Mouse (Mus musculus) forebrain, postnatal 0 days (tissue): Measurements from ENCODE around the gene Arid1b. TPM values are rescaled to one million over a fixed set of nuclear protein-coding genes. Genes with fewer than 3 reads are reported as not detected.

Experiments used
- ATAC-seq: fragments of 200-750 bp; cut with Nextera tagmentation; 2 replicates; pipeline ENCODE4 v1.8.0; 2017; ENCODE audit warnings: mild to moderate bottlenecking, moderate library complexity
- DNase-seq: peaks from one replicate; pipeline ENCODE4 v3.0.0-alpha.2; 2015
- H3K27ac ChIP-seq: fragments of 300-500 bp; sonication (generic); 2 replicates; pipeline ENCODE4 v1.5.1; 2014; ENCODE audit warnings: low read depth, mild to moderate bottlenecking, antibody characterized with exemption, low read length, moderate library complexity, mixed read lengths
- H3K27me3 ChIP-seq: fragments of 300-500 bp; sonication (generic); 2 replicates; pipeline ENCODE4 v1.6.1; 2014; ENCODE audit warnings: mild to moderate bottlenecking, low read length, mixed read lengths; ENCODE audit not compliant: insufficient read depth
- H3K36me3 ChIP-seq: fragments of 300-500 bp; sonication (generic); 2 replicates; pipeline ENCODE4 v1.6.1; 2014; ENCODE audit warnings: mild to moderate bottlenecking, moderate library complexity; ENCODE audit not compliant: insufficient read depth
- H3K4me1 ChIP-seq: fragments of 300-500 bp; sonication (generic); 2 replicates; pipeline ENCODE4 v1.6.1; 2014; ENCODE audit warnings: antibody characterized with exemption; ENCODE audit not compliant: insufficient read depth
- H3K4me2 ChIP-seq: fragments of 300-500 bp; sonication (generic); 2 replicates; pipeline ENCODE4 v1.6.1; 2014; ENCODE audit warnings: low read depth, mild to moderate bottlenecking, moderate library complexity
- H3K4me3 ChIP-seq: fragments of 300-500 bp; sonication (generic); 2 replicates; pipeline ENCODE4 v1.5.1; 2014; ENCODE audit warnings: low read depth, low read length, mixed read lengths
- H3K9ac ChIP-seq: fragments of 300-500 bp; sonication (generic); 2 replicates; pipeline ENCODE4 v1.6.1; 2014; ENCODE audit warnings: mild to moderate bottlenecking
- H3K9me3 ChIP-seq: fragments of 300-500 bp; sonication (generic); 2 replicates; pipeline ENCODE4 v1.6.1; 2016; ENCODE audit warnings: low read length
- CTCF ChIP-seq: sonication (generic); IDR thresholded peaks from 2 replicates; pipeline ENCODE4 v1.5.1; 2016; ENCODE audit warnings: antibody characterized with exemption, control low read depth, low read depth
- WGBS: fragments of 180-500 bp; shearing (Covaris S2); extraction: QIAGEN DNeasy Blood & Tissue Kit; methylation state at CpG from one replicate; pipeline ENCODE4 v1.1.7; 2014; 5-methylcytosine and 5-hydroxymethylcytosine counted together
- polyA plus RNA-seq: library from polyadenylated mRNA; unstranded; fragments of >200 nt; fragmentation: Nextera tagmentation; extraction: Ambion mirVana; gene quantifications from 2 replicates; pipeline ENCODE4 v1.2.1, GENCODE M21; 2015
- total RNA-seq: library from RNA; depleted of rRNA; stranded (reverse); fragments of >200 nt; gene quantifications from 2 replicates; pipeline ENCODE4 v1.2.3, GENCODE M21; 2014

Gene Arid1b
- total and polyA plus RNA-seq, 2 experiments from 2014 or later: 10.5 to 51.6 TPM

DNA sequence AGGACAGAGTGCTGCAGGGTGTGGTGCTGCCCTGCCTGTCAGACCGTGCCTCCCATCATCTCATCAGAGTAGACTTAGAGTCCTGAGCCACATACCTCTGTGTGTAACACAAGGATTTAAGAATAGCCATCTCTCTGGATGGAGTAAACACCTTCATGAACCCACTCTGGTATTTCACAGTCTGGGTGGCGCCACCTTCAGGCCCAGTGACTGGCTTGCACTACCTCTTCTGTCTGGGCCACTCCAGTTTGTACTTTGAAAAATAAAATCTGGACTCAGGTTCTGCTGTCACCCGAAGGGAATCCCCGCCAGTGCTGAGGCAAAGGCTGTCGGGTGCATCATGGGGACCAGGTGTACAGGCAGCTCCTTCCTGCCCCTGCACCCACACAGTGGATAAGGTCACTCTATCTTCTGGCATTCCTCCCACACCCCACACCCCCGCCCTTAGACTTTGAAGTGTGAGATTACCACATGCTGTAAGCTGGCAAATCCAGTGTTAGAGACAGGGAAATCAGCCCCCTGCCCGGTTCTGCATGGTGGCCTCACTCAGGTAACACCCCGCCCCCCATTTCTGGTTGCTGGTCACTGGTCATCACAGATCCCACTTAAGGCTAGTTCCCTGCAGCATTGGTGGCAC, 327.6 kb downstream of the Arid1b start:
- DNase-seq: no peak
- Histone ChIP-seq H3K27ac (no peak overlapping the region), H3K9me3 (no peaks in the 10 kb centered on the region), H3K36me3 (peaks cover 34% of the 10 kb centered on the region), H3K4me1 (peaks cover 14% of the 10 kb centered on the region), H3K9ac (no peak overlapping the region), H3K27me3 (no peaks in the 10 kb centered on the region), H3K4me3 (no peak overlapping the region), H3K4me2 (no peak overlapping the region)
- TF ChIP-seq CTCF: peak; percentile 56
- ATAC-seq: no peak; the same call in 1 of the 2 replicates
- 83% methylated on average over 8 of the region's 8 CpGs for WGBS

DNA sequence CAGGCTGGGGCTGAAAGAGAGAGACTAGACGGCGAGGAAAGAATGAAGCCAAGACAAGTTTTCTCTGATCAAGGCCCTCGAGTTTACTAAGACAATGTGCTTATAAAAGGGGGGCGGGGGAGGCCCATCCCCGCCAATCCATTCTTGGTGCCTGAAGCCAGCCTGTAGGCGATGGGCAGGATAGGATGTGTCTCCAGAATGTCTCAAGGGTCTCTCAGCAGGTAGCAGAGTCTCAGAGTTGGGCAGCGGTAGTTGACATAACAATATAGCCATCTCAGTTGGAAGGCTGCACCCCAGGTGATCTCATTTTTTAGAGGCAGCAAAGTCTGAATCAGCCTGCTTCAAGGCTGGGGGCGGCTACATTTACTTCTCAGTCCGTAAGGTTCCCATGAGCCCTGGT, 328.5 kb downstream of the Arid1b start:
- no peak for ATAC-seq
- DNase-seq: no peak
- H3K27me3 ChIP-seq: no peaks in the 10 kb centered on the region

DNA sequence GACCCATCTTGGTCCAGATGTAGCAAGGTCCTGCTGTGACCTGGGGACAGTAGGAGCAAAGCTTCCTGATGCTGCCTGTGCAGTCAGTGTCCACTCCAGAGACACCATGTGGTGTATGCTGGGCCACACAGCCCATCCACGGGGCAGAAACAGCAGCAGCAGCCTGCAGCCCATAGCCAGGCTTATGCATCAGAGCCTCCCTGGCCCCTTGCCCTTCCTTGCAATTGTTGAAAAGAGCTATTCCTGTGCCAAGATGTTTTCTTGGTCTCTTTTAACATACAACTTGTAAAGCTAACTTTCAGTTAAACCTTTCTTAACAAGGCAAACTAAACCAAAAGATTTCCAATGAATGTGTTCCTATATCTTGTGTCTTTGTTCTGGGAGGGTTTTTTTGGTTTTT, 329.6 kb downstream of the Arid1b start:
- 4% methylated on average over 1 of the region's 1 CpGs for WGBS
- Histone ChIP-seq H3K9me3 (no peaks in the 10 kb centered on the region), H3K36me3 (peaks cover 46% of the 10 kb centered on the region), H3K9ac (no peak overlapping the region), H3K4me2 (no peak overlapping the region), H3K27me3 (no peaks in the 10 kb centered on the region), H3K4me1 (peaks cover 14% of the 10 kb centered on the region), H3K27ac (peak overlapping the region; percentile 9; the same call in 1 of the 2 replicates), H3K4me3 (no peak overlapping the region)
- no peak for TF ChIP-seq CTCF
- no peak for DNase-seq
- no peak for ATAC-seq

More for the DNA sequence above, 328.5 kb downstream of the Arid1b start:
- WGBS: 70% methylated on average over 9 of the region's 9 CpGs
- Histone ChIP-seq H3K4me3 (no peak overlapping the region), H3K4me1 (peaks cover 14% of the 10 kb centered on the region), H3K36me3 (peaks cover 40% of the 10 kb centered on the region), H3K9me3 (no peaks in the 10 kb centered on the region), H3K4me2 (no peak overlapping the region), H3K27ac (no peak overlapping the region), H3K9ac (no peak overlapping the region)
- no peak for TF ChIP-seq CTCF

DNA sequence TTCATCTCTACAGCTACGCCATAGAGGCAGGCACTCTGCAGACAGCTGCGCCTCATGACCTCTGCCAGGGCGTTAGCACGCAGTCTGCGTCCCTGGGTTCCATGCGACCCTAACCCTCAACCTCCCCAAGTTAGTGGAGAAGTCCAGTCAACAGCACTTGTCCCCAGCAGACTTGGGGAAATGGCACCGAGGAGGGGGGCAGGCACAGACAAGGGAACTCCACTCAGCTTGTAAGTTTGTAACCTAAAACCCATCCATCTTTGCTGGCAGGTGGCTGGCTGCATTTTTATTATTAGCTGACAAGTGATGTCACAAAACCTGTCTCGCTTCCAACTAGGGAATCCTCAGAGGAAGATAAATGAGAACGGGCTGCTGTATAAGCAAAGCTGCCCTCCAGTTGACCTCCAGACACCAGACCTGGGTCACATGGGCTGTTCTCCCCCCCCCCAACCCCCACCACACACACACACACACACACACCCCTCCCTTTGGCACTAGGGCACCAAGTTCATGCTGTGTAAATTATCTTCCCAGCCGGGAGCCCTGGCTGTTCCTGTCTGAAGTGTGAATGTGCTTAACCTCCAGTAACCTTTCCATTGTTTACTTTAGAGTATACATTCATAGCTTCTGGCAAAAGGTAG, 330.2 kb downstream of the Arid1b start:
- DNase-seq (no peak), ATAC-seq (peak; percentile 59; the same call in 1 of the 2 replicates)
- Histone ChIP-seq H3K4me1 (peaks cover 14% of the 10 kb centered on the region), H3K27ac (peak overlapping the region; percentile 9; the same call in 1 of the 2 replicates), H3K4me3 (no peak overlapping the region), H3K4me2 (no peak overlapping the region), H3K36me3 (peaks cover 43% of the 10 kb centered on the region), H3K27me3 (no peaks in the 10 kb centered on the region), H3K9ac (no peak overlapping the region), H3K9me3 (no peaks in the 10 kb centered on the region)
- no peak for TF ChIP-seq CTCF
- 25% methylated on average over 10 of the region's 10 CpGs for WGBS

DNA sequence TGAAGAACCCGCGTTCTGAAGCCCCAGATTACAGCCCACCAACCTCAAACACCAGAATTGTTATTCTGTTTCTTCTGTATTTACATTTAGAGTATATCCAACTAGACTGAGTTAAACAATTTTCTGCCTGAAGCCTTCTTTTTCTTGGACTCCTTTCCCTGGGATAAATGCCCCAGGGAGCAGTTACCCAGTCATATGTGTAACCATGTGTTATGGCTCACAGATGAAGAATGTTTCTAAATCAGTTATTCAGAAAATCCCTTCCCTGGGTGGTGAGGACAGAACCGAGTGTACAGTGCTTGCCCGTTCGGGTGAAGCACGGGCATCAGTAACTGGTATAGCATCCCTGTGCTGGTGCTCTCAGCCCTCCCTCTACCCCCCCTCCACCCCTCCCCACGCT, 332.6 kb downstream of the Arid1b start:
- H3K36me3 ChIP-seq: peaks cover 47% of the 10 kb centered on the region
- TF ChIP-seq CTCF: no peak
- H3K27ac ChIP-seq: no peak overlapping the region
- no peak overlapping the region for H3K9ac ChIP-seq
- H3K9me3 ChIP-seq: no peaks in the 10 kb centered on the region
- 67% methylated on average over 7 of the region's 7 CpGs for WGBS
- H3K27me3 ChIP-seq: no peaks in the 10 kb centered on the region
- no peak overlapping the region for H3K4me2 ChIP-seq
- DNase-seq: no peak
- H3K4me1 ChIP-seq: peaks cover 14% of the 10 kb centered on the region
- no peak overlapping the region for H3K4me3 ChIP-seq
- ATAC-seq: no peak

DNA sequence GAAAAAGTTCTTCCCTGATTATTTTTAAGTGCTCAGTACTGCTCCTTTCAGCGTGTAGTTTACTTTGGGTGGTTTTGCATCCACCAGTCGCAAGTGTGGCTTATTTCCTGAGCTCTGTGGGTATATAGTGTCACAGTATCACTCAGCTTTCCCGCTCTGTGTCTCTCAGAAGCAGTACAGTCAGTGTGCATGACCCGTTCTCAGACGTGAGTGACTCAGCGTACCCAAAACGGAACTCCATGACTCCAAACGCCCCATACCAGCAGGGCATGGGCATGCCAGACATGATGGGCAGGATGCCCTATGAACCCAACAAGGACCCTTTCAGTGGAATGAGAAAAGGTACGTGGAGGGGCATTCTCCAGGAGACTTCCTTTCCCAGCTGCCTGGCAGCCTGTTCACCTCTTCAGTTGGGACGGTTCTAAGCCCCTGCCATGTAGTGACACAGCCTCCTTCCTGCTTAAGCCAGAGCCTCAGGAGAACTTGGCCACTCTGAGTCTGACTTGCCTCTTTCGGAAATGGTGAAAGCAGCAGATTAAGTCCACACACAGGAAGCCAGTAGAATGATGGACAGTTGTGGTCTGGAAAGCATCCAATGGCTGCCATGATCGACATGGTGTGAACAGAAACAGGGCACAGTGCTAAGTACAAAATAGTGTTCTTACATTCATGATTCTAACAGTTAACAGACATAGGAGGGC, 333.5 kb downstream of the Arid1b start:
- Histone ChIP-seq H3K36me3 (peaks cover 54% of the 10 kb centered on the region), H3K27ac (no peak overlapping the region)
- peak; percentile 52 for ATAC-seq

DNA sequence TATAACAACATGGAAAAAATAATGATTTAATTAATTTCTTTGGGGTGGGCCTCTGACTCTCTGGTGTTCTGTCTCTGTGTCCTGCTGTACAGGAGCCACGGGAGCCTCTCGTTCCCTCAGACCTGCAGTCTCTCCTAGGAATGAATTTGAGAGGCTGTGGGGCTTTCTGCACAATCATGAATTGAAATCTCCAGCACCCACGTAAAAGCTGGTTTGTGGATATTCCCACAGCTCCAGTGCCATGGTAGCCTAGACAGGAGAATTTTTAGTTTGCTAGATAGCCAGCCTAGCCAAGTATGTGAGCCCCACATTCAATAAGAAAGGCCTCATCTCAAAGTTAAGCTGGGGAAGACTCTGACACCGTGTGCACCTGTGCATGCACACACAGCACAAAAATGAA, 335.3 kb downstream of the Arid1b start:
- H3K36me3 ChIP-seq: peaks cover 61% of the 10 kb centered on the region
- no peak for DNase-seq
- H3K4me3 ChIP-seq: no peak overlapping the region
- no peaks in the 10 kb centered on the region for H3K9me3 ChIP-seq
- WGBS: 74% methylated on average over 4 of the region's 4 CpGs
- peaks cover 3% of the 10 kb centered on the region; the same call in 1 of the 2 replicates for H3K4me1 ChIP-seq
- H3K9ac ChIP-seq: no peak overlapping the region
- no peak overlapping the region for H3K27ac ChIP-seq
- H3K27me3 ChIP-seq: no peaks in the 10 kb centered on the region
- no peak for TF ChIP-seq CTCF
- H3K4me2 ChIP-seq: no peak overlapping the region
- no peak for ATAC-seq

More for the DNA sequence above, 333.5 kb downstream of the Arid1b start:
- H3K27me3 ChIP-seq: no peaks in the 10 kb centered on the region
- H3K4me1 ChIP-seq: peaks cover 14% of the 10 kb centered on the region
- H3K9ac ChIP-seq: no peak overlapping the region
- DNase-seq: peak; percentile 46
- H3K4me3 ChIP-seq: no peak overlapping the region
- H3K4me2 ChIP-seq: no peak overlapping the region
- 70% methylated on average over 12 of the region's 12 CpGs for WGBS
- H3K9me3 ChIP-seq: no peaks in the 10 kb centered on the region
- no peak for TF ChIP-seq CTCF
